Mouse (Mus musculus) midbrain, embryonic 16.5 days (tissue): ENCODE results near the gene Fam133b. TPM values are rescaled to one million over a fixed set of nuclear protein-coding genes. Genes with fewer than 3 reads are reported as not detected.

Source experiments
- ATAC-seq: fragments of 200-750 bp; cut with Nextera tagmentation; 2 replicates; pipeline ENCODE4 v1.8.0; 2017; ENCODE audit warnings: moderate TSS enrichment
- H3K27ac ChIP-seq: fragments of 300-500 bp; sonication (generic); 2 replicates; pipeline ENCODE4 v1.5.1; 2014; ENCODE audit warnings: mild to moderate bottlenecking, low read length, mixed read lengths
- H3K27me3 ChIP-seq: fragments of 300-500 bp; sonication (generic); 2 replicates; pipeline ENCODE4 v1.6.1; 2014; ENCODE audit warnings: low read depth, low read length, mixed read lengths; ENCODE audit not compliant: control insufficient read depth, insufficient read depth
- H3K36me3 ChIP-seq: fragments of 300-500 bp; sonication (generic); 2 replicates; pipeline ENCODE4 v1.6.1; 2014; ENCODE audit warnings: mild to moderate bottlenecking, low read length, moderate library complexity, mixed read lengths; ENCODE audit not compliant: control insufficient read depth, insufficient read depth
- H3K4me1 ChIP-seq: fragments of 300-500 bp; sonication (generic); 2 replicates; pipeline ENCODE4 v1.6.1; 2014; ENCODE audit warnings: mild to moderate bottlenecking, low read length, mixed read lengths; ENCODE audit not compliant: control insufficient read depth, insufficient read depth
- H3K4me2 ChIP-seq: fragments of 300-500 bp; sonication (generic); 2 replicates; pipeline ENCODE4 v1.6.1; 2014; ENCODE audit warnings: mild to moderate bottlenecking, low read length, mixed read lengths
- H3K4me3 ChIP-seq: fragments of 300-500 bp; sonication (generic); 2 replicates; pipeline ENCODE4 v1.5.1; 2014; ENCODE audit warnings: low read depth, mild to moderate bottlenecking, low read length, moderate library complexity, mixed read lengths
- H3K9ac ChIP-seq: fragments of 300-500 bp; sonication (generic); 2 replicates; pipeline ENCODE4 v1.6.1; 2014; ENCODE audit warnings: low read depth, low read length, mixed read lengths
- H3K9me3 ChIP-seq: fragments of 300-500 bp; sonication (generic); replicated peaks from 2 replicates; pipeline ENCODE4 v1.6.1; 2014; ENCODE audit warnings: mild to moderate bottlenecking, low read length, mixed read lengths; ENCODE audit not compliant: control insufficient read depth, poor library complexity, severe bottlenecking
- WGBS: fragments of 180-500 bp; shearing (Covaris S2); extraction: QIAGEN DNeasy Blood & Tissue Kit; methylation state at CpG from one replicate; pipeline ENCODE4 v1.1.7; 2014; 5-methylcytosine and 5-hydroxymethylcytosine counted together
- polyA plus RNA-seq: library from polyadenylated mRNA; unstranded; fragments of >200 nt; fragmentation: Nextera tagmentation; extraction: Ambion mirVana; gene quantifications from 2 replicates; pipeline ENCODE4 v1.2.1, GENCODE M21; 2015

Fam133b gene
- polyA plus RNA-seq, 1 experiment from 2014 or later, result 25.2 TPM

- Histone ChIP-seq H3K36me3 (no peaks in the 10 kb centered on the region), H3K9me3 (no peaks in the 10 kb centered on the region), H3K4me3 (no peak overlapping the region), H3K9ac (no peak overlapping the region), H3K27ac (no peak overlapping the region), H3K27me3 (no peaks in the 10 kb centered on the region), H3K4me1 (no peaks in the 10 kb centered on the region), H3K4me2 (no peak overlapping the region)
- ATAC-seq, result no peak
- WGBS, result 69% methylated on average over 3 of the region's 3 CpGs
These were observed 6.9 kb upstream of the Fam133b start for GRCm38 (mm10) chr5:3536592-3537212.

- Histone ChIP-seq H3K27me3 (no peaks in the 10 kb centered on the region), H3K4me2 (no peak overlapping the region), H3K36me3 (no peaks in the 10 kb centered on the region), H3K4me1 (no peaks in the 10 kb centered on the region; the same call in 1 of the 2 replicates), H3K9ac (no peak overlapping the region), H3K4me3 (no peak overlapping the region), H3K27ac (no peak overlapping the region), H3K9me3 (no peaks in the 10 kb centered on the region)
- WGBS, result 76% methylated on average over 11 of the region's 11 CpGs
- ATAC-seq, result no peak
These were observed 4.8 kb upstream of the Fam133b start for GRCm38 (mm10) chr5:3538505-3539472.

GRCm38 (mm10) chr5:3541871-3542270, 1.8 kb upstream of the Fam133b start:
- ATAC-seq, result no peak
- no peaks in the 10 kb centered on the region for H3K9me3 ChIP-seq
- no peaks in the 10 kb centered on the region for H3K27me3 ChIP-seq
- H3K27ac ChIP-seq, result no peak overlapping the region
- no peak overlapping the region for H3K4me2 ChIP-seq
- no peak overlapping the region for H3K4me3 ChIP-seq
- H3K36me3 ChIP-seq, result no peaks in the 10 kb centered on the region
- H3K4me1 ChIP-seq, result peaks cover 14% of the 10 kb centered on the region
- H3K9ac ChIP-seq, result no peak overlapping the region
- 80% methylated on average over 6 of the region's 6 CpGs for WGBS

GRCm38 (mm10) chr5:3544480-3544769, 792 bp downstream of the Fam133b start:
- Histone ChIP-seq H3K9ac (peak overlapping the region; percentile 87), H3K36me3 (no peaks in the 10 kb centered on the region), H3K27me3 (no peaks in the 10 kb centered on the region), H3K27ac (no peak overlapping the region), H3K4me3 (peak overlapping the region; percentile 92), H3K4me2 (peak overlapping the region; percentile 62), H3K4me1 (peaks cover 14% of the 10 kb centered on the region), H3K9me3 (no peaks in the 10 kb centered on the region)
- ATAC-seq, result peak; percentile 54
- WGBS, result 7% methylated on average over 7 of the region's 7 CpGs

- Histone ChIP-seq H3K9ac (no peak overlapping the region), H3K9me3 (no peaks in the 10 kb centered on the region), H3K4me3 (no peak overlapping the region), H3K27ac (no peak overlapping the region), H3K4me1 (peaks cover 14% of the 10 kb centered on the region), H3K36me3 (no peaks in the 10 kb centered on the region), H3K4me2 (no peak overlapping the region), H3K27me3 (no peaks in the 10 kb centered on the region)
- no peak for ATAC-seq
- WGBS, result 90% methylated on average over 1 of the region's 1 CpGs
These were observed 2.6 kb downstream of the Fam133b start for GRCm38 (mm10) chr5:3546226-3546625.

- Histone ChIP-seq H3K9ac (no peak overlapping the region), H3K27me3 (no peaks in the 10 kb centered on the region), H3K27ac (no peak overlapping the region), H3K4me2 (no peak overlapping the region), H3K4me1 (no peaks in the 10 kb centered on the region), H3K9me3 (no peaks in the 10 kb centered on the region), H3K4me3 (no peak overlapping the region), H3K36me3 (peaks cover 10% of the 10 kb centered on the region; the same call in 1 of the 2 replicates)
- no peak for ATAC-seq
- 94% methylated on average over 1 of the region's 1 CpGs for WGBS
These were observed 7.8 kb downstream of the Fam133b start for GRCm38 (mm10) chr5:3551481-3551880.

- no peak overlapping the region for H3K9ac ChIP-seq
- ATAC-seq, result no peak
- 96% methylated on average over 2 of the region's 2 CpGs for WGBS
- H3K4me1 ChIP-seq, result no peaks in the 10 kb centered on the region
- H3K27ac ChIP-seq, result no peak overlapping the region
- H3K27me3 ChIP-seq, result no peaks in the 10 kb centered on the region
- H3K9me3 ChIP-seq, result no peaks in the 10 kb centered on the region
- no peak overlapping the region for H3K4me2 ChIP-seq
- no peak overlapping the region for H3K4me3 ChIP-seq
- H3K36me3 ChIP-seq, result peaks cover 20% of the 10 kb centered on the region
These were observed 10.6 kb downstream of the Fam133b start for GRCm38 (mm10) chr5:3554198-3554597.

- H3K36me3 ChIP-seq, result peaks cover 44% of the 10 kb centered on the region
- WGBS, result 94% methylated on average over 4 of the region's 4 CpGs
- H3K4me3 ChIP-seq, result no peak within 1 kb of the TSS
- H3K4me1 ChIP-seq, result no peaks in the 10 kb centered on the region
- no peak for ATAC-seq
- no peak within 1 kb of the TSS for H3K9ac ChIP-seq
- no peaks in the 10 kb centered on the region for H3K27me3 ChIP-seq
- no peak within 1 kb of the TSS for H3K4me2 ChIP-seq
- no peak within 1 kb of the TSS for H3K27ac ChIP-seq
- H3K9me3 ChIP-seq, result no peaks in the 10 kb centered on the region
These were observed 27.6 kb downstream of the Fam133b start, which contains the start of gene 1700109H08Rik for GRCm38 (mm10) chr5:3571266-3571665. TSS of gene 1700109H08Rik (plus strand) at chr5:3571566.

GRCm38 (mm10) chr5:3574825-3575224, 31.2 kb downstream of the Fam133b start:
- H3K27me3 ChIP-seq, result no peaks in the 10 kb centered on the region
- WGBS, result 96% methylated on average over 2 of the region's 2 CpGs
- ATAC-seq, result no peak
- H3K4me3 ChIP-seq, result no peak overlapping the region
- H3K9me3 ChIP-seq, result no peaks in the 10 kb centered on the region
- H3K27ac ChIP-seq, result no peak overlapping the region
- H3K36me3 ChIP-seq, result peaks cover 68% of the 10 kb centered on the region
- no peak overlapping the region for H3K9ac ChIP-seq
- H3K4me2 ChIP-seq, result no peak overlapping the region
- H3K4me1 ChIP-seq, result no peaks in the 10 kb centered on the region
